Mouse (Mus musculus): ENCODE data around the gene Zfp456.
A peak's percentile ranks its signal among the peaks of the same experiment; 100 is the strongest.
"Not testable (repeated sequence)": the region's sequence is repeated elsewhere in the genome, so short reads cannot be mapped to it uniquely, and the experiment has no call there.

Gene Zfp456

GRCm38 (mm10) chr13:67375050-67375911, at the start of gene Zfp456, which contains the start of gene Gm28041:
TSS of gene Zfp456 (minus strand) at chr13:67375810.
TSS of gene Gm28041 (minus strand) at chr13:67375733.
- DNase-seq (ENCODE audit: low spot score in 2 of 2) = peak; percentile 86 to 87

GRCm38 (mm10) chr13:67422532-67422931, 46.9 kb upstream of the Zfp456 start:
- not testable (repeated sequence) for DNase-seq (ENCODE audit: low spot score in 2 of 2)

- peak; percentile 14 to 28 for DNase-seq (ENCODE audit: low spot score in 2 of 2)
Observed at GRCm38 (mm10) chr13:67421207-67421857, 45.7 kb upstream of the Zfp456 start, which contains the start of gene Zfp459. TSS of gene Zfp459 (minus strand) at chr13:67421418.

- no peak for DNase-seq (ENCODE audit: low spot score in 2 of 2)
Observed at GRCm38 (mm10) chr13:67420558-67421206, 45.1 kb upstream of the Zfp456 start.

GRCm38 (mm10) chr13:67416811-67417210, 41.2 kb upstream of the Zfp456 start:
- no peak for DNase-seq (ENCODE audit: low spot score in 2 of 2)

- no peak for DNase-seq (ENCODE audit: low spot score in 2 of 2)
Observed at GRCm38 (mm10) chr13:67415759-67416158, 40.1 kb upstream of the Zfp456 start.

GRCm38 (mm10) chr13:67413634-67414033, 38.0 kb upstream of the Zfp456 start:
- DNase-seq (ENCODE audit: low spot score in 2 of 2) = not testable (repeated sequence)

- peak; percentile 76 to 77 for DNase-seq (ENCODE audit: low spot score in 2 of 2)
Observed at GRCm38 (mm10) chr13:67399183-67399903, 23.7 kb upstream of the Zfp456 start, which contains the start of gene Zfp429. TSS of gene Zfp429 (minus strand) at chr13:67399819.

GRCm38 (mm10) chr13:67376255-67376654, 645 bp upstream of the Zfp456 start:
- DNase-seq (ENCODE audit: low spot score in 2 of 2) = not testable (repeated sequence)

GRCm38 (mm10) chr13:67360131-67360744, 15.4 kb downstream of the Zfp456 start, which contains the start of the genes Gm28044 and Zfp953:
TSS of gene Gm28044 (minus strand) at chr13:67360536.
TSS of gene Zfp953 (minus strand) at chr13:67360605.
- DNase-seq (ENCODE audit: low spot score in 2 of 2) = peak; percentile 87

GRCm38 (mm10) chr13:67351854-67352253, 23.8 kb downstream of the Zfp456 start:
- no peak for DNase-seq (ENCODE audit: low spot score in 2 of 2)

- DNase-seq (ENCODE audit: low spot score in 2 of 2) = no peak
Observed at GRCm38 (mm10) chr13:67343422-67343821, 32.2 kb downstream of the Zfp456 start.

- DNase-seq (ENCODE audit: low spot score in 2 of 2) = no peak
Observed at GRCm38 (mm10) chr13:67332877-67333276, 42.7 kb downstream of the Zfp456 start.

GRCm38 (mm10) chr13:67332019-67332724, 43.4 kb downstream of the Zfp456 start, which contains the start of gene Zfp595:
TSS of gene Zfp595 (minus strand) at chr13:67332570.
- DNase-seq (ENCODE audit: low spot score in 2 of 2) = peak; percentile 78 to 81
